Mouse (Mus musculus) adrenal gland, postnatal 14 days (tissue): ENCODE data around the gene Lamtor5. TPM values are rescaled to one million over a fixed set of nuclear protein-coding genes. Genes with fewer than 3 reads are reported as not detected.
"Not testable (repeated sequence)": the region's sequence is repeated elsewhere in the genome, so short reads cannot be mapped to it uniquely, and the experiment has no call there.

ENCODE experiments used
- DNase-seq: peaks from one replicate; pipeline ENCODE4 v3.0.0; 2021; ENCODE audit warnings: mixed read lengths
- total RNA-seq: library from RNA; stranded (reverse); gene quantifications from 2 replicates; pipeline ENCODE4 v1.2.3, GENCODE M21; 2021

Gene Lamtor5
- total RNA-seq, 1 experiment from 2014 or later: 81.7 TPM

GRCm38 (mm10) chr3:107266814-107267345 lies 11.8 kb upstream of the Lamtor5 start:
- DNase-seq: peak; percentile 42

DNA sequence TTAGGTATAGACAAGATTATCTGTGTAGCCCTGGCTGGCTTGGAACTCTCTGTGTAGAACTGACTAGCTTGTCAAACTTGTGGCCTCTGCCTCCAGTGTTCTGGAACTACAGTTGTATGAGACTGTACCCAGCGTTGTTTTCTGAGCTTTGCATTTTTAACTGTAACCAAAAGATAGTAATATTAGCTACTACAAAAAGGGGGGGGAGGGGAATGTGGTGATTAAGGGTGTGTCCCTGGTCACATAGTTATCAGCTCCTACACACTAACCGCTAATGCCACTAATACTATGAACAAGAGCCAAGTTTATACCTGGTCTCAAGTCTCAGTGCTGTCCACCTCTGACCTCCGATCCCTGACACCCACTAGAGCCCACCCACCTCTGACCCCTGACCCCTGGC lies 6.2 kb upstream of the Lamtor5 start:
- DNase-seq: no peak

GRCm38 (mm10) chr3:107273820-107274219 lies 4.8 kb upstream of the Lamtor5 start:
- DNase-seq: peak; percentile 76

- DNase-seq: no peak
Measured at GRCm38 (mm10) chr3:107275351-107275750, 3.3 kb upstream of the Lamtor5 start.

DNA sequence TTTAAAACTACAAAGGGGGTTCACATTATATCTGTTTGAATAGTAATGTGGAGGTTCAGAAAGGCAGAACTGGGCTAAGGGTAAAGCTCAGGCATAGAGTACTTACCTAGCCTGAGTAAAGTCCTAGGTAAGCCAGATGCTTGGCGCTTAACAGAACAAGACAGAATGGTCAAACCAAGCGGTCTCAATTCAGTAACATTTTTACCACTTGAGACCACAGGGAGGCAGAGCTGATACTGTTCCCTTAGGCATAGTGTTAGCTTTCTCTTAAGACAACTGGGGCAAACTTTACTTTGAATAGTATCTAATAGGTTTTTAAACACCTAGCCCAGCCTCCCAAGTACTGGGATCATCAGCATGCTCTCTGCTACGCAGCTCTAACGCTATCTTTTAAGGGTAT lies 2.7 kb upstream of the Lamtor5 start:
- DNase-seq: no peak

DNA sequence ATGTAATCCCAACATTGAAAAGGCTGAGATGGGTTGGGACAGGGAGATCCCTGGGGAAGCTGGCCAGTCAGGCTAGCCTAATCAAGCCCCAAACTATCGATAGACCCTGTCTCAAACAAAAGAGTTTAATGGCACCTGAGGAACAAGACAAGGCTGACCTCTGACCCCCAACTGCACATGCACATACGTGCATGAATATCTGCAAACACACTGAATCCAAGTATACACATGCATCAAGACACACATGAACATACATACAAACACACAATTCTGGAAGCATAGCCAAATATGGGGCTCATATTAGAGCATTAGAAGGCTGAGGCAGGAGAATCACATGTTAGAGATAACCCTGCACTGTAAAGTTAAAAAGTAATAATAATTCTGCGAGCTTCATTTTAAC lies 2.0 kb upstream of the Lamtor5 start:
- DNase-seq: no peak

GRCm38 (mm10) chr3:107286123-107286522 lies 7.5 kb downstream of the Lamtor5 start:
- no peak for DNase-seq

- no peak for DNase-seq
Measured at GRCm38 (mm10) chr3:107287346-107287745, 8.7 kb downstream of the Lamtor5 start.

DNA sequence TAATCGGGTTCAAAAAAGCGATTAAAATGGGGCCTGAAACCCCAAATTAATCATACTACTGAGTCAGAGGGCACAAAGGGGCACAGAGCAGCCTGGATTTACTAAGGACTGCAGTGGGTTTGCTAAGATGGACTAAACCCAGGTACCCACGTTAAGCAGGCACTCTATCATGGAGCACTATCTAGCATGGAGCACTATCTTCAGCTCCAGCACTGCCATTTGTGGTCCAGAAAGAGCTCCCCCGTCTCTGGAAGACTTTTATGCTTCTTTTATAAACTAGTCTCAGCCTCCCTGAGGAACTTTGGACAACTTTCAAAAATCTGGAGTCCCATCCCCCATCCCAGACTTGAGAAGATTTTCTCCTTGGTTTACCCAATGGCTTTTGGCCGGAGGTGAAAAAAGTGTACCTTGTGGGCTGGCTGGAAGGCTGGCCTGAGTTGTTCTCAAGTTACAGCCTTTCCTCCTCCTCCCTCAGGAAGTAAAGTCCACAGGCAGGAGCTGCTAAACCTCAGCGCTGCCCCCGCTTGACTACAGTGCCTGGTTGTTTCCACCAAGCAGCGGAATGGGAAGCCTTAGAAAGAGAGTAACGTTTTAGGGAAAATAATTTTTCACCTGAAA lies 12.2 kb downstream of the Lamtor5 start, which contains the start of gene Slc16a4:
Gene Slc16a4 (plus strand): TSS at position 467 of the 618 bp plus-strand sequence.
- DNase-seq: peak; percentile 58

DNA sequence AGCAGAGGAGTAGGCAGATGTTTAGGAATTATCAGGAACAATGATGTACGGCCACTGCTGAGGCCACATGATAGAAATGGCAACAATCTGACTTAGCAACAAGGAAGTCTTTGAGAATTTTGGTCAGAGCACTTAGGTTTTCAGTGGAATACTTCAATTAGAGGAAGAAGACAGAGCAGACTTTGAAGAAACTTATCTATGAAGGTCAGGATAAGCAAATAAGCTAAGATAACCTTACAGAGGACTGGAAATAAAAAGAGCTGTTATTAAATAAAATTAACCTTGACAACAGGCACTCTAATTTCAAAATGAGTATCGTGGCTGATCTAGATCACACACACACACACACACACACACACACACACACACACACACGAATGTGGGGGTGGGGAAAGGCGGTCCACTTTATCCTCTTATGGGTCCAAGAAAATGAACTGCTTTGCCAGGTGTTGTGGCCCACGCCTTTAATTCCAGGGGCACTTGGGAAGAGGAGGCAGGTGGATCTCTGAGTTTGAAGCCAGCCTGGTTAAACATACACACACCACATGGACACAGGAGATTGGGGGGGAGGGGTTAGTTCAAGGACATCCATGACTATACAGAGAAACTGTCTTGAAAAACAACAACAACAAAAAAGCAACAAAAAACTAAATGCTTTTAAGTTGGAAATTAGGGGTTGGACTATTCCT lies 17.2 kb downstream of the Lamtor5 start:
- DNase-seq: no peak

- DNase-seq: not testable (repeated sequence)
Measured at GRCm38 (mm10) chr3:107296917-107297316, 18.3 kb downstream of the Lamtor5 start.

GRCm38 (mm10) chr3:107317338-107317737 lies 38.7 kb downstream of the Lamtor5 start:
- DNase-seq: no peak

DNA sequence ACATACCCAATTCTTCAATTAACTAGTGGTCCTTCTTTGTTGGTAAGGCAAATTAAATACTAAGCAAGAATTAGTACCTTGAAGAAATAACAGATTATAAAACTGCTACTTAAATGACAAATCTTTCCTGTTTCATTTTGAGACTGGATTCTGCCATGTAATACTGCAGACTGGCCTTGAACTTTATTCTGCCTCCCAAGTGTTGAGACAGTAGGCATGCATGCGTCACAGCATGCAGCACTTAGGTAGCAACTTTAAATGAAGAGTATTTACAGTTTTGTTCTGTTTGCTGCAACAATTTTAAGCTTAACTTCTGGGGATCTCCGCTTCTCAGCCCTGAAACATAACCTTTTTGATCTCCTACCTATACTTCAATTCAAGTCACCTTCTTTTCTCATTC lies 42.5 kb downstream of the Lamtor5 start:
- peak; percentile 51 for DNase-seq

DNA sequence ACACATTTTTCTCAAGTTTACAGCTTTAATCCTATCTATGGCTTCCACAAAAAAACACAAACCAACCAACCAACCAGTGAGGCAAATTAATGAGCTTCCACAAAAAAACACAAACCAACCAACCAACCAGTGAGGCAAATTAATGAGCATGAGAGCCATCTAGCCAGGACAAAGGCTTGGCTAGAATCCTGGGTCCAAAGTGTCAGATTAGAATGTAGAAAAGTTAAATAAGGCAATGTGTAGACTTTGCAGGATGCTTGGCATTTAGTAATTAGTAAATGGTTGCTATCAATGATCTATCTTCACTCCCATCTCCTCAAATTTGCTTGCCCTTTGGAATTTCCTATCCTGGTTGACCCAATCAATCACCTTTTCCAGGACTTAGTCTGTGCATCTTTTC lies 43.1 kb downstream of the Lamtor5 start:
- DNase-seq: no peak

- no peak for DNase-seq
Measured at GRCm38 (mm10) chr3:107326442-107326841, 47.8 kb downstream of the Lamtor5 start.

GRCm38 (mm10) chr3:107330503-107331424 lies 52.1 kb downstream of the Lamtor5 start:
- DNase-seq: peak; percentile 47

- no peak for DNase-seq
Measured at GRCm38 (mm10) chr3:107331746-107332126, 53.1 kb downstream of the Lamtor5 start.

DNA sequence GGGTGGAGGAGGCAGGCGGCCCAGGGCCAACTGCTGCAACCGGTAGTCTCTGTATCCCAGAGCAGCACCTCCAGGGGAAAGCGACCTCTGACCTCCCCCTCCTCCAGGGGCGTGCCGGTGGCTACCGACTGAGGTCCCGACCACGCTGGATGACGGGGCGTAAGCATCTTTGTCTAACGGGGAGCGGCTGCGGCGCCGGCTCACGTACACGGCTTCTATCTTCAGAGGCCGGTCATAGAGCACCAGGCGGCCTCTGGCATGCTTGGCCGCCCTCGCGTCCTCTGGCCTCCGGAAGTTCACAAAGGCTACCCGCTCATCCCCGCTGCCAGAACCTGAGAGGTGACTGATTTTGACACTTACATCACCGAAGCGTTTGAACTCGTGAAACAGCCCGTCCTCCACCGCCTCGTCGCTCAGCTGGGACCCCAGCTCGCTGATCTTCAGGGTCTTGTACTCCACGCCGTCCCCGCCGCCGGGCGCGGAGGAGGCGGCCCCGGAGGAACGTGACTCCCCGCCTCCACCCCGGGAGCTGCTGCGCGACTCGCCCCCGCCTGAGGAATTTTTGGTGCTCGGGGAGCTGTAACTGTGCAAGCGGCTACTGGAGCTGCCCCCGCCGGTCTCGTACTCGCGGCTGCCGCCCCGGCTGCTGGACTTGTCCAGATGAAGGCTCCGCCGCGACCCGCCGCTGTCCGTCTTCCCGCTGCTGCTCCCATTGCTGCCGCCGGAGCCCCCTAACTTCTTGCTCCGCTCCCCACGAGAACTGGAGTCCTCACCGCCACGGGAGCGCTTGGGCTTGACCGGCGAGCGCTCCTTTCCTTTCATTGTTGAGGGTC lies 53.7 kb downstream of the Lamtor5 start:
- peak; percentile 78 for DNase-seq

DNA sequence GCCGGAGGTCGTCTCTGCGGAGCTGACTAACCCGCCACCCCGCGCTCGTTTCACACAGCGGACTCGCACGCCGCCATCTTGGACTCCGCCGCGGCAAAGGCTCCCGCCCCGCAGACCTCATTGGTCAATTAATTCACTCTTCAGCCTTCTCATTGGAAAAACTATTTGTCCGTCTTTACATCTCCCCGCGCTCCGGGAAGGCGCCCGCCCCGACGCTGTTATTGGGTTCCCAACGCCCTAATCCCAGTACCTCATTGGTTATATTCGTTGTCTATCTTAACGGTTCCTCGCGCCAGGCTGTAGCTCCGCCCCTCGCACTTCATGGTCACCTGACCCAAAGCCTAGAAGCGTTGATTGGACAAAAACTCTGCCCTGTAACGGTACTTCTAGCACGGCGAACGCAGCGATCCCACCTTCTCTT lies 54.3 kb downstream of the Lamtor5 start:
- DNase-seq: peak; percentile 96
